Mouse (Mus musculus) fat pad, adult 2 months (tissue): Measurements from ENCODE around the gene Nradd.

Experiments used
- DNase-seq: peaks from one replicate; pipeline ENCODE4 v3.0.0-alpha.2; 2011; ENCODE audit warnings: low read depth, low spot score; ENCODE audit errors: extremely low read depth

Gene Nradd

GRCm38 (mm10) chr9:110652963-110653654 is 28.9 kb upstream of the Nradd start:
- DNase-seq = no peak

- DNase-seq = no peak
Observed at GRCm38 (mm10) chr9:110651931-110652722, 27.9 kb upstream of the Nradd start.

- DNase-seq = no peak
Observed at GRCm38 (mm10) chr9:110649775-110650174, 25.5 kb upstream of the Nradd start.

GRCm38 (mm10) chr9:110645219-110645618 is 21.0 kb upstream of the Nradd start:
- no peak for DNase-seq

GRCm38 (mm10) chr9:110644295-110644694 is 20.0 kb upstream of the Nradd start:
- no peak for DNase-seq

GRCm38 (mm10) chr9:110643787-110644186 is 19.5 kb upstream of the Nradd start:
- no peak for DNase-seq

GRCm38 (mm10) chr9:110642812-110643524 is 18.7 kb upstream of the Nradd start:
- no peak for DNase-seq

GRCm38 (mm10) chr9:110641006-110641405 is 16.8 kb upstream of the Nradd start:
- DNase-seq = no peak

- DNase-seq = no peak
Observed at GRCm38 (mm10) chr9:110638611-110639021, 14.4 kb upstream of the Nradd start.

GRCm38 (mm10) chr9:110635225-110635624 is 11.0 kb upstream of the Nradd start:
- DNase-seq = no peak

- no peak for DNase-seq
Observed at GRCm38 (mm10) chr9:110633882-110634281, 9.6 kb upstream of the Nradd start.

- DNase-seq = no peak
Observed at GRCm38 (mm10) chr9:110632671-110633070, 8.4 kb upstream of the Nradd start.

- no peak for DNase-seq
Observed at GRCm38 (mm10) chr9:110631651-110632275, 7.5 kb upstream of the Nradd start.

GRCm38 (mm10) chr9:110631191-110631590 is 6.9 kb upstream of the Nradd start:
- DNase-seq = no peak

GRCm38 (mm10) chr9:110630171-110630570 is 5.9 kb upstream of the Nradd start:
- DNase-seq = no peak

- no peak for DNase-seq
Observed at GRCm38 (mm10) chr9:110625350-110625908, 1.2 kb upstream of the Nradd start.

GRCm38 (mm10) chr9:110623416-110624195 is 646 bp downstream of the Nradd start:
- DNase-seq = no peak

GRCm38 (mm10) chr9:110622621-110623219 is 1.5 kb downstream of the Nradd start:
- DNase-seq = no peak

GRCm38 (mm10) chr9:110620685-110621084 is 3.6 kb downstream of the Nradd start:
- DNase-seq = no peak

- no peak for DNase-seq
Observed at GRCm38 (mm10) chr9:110620180-110620579, 4.1 kb downstream of the Nradd start.
